Mouse (Mus musculus): Measurements from ENCODE around the gene B3galt4. TPM values are rescaled to one million over a fixed set of nuclear protein-coding genes. Genes with fewer than 3 reads are reported as not detected.

Gene B3galt4
- polyA plus RNA-seq, 1 experiment from 2014 or later: 6.5 TPM

DNA sequence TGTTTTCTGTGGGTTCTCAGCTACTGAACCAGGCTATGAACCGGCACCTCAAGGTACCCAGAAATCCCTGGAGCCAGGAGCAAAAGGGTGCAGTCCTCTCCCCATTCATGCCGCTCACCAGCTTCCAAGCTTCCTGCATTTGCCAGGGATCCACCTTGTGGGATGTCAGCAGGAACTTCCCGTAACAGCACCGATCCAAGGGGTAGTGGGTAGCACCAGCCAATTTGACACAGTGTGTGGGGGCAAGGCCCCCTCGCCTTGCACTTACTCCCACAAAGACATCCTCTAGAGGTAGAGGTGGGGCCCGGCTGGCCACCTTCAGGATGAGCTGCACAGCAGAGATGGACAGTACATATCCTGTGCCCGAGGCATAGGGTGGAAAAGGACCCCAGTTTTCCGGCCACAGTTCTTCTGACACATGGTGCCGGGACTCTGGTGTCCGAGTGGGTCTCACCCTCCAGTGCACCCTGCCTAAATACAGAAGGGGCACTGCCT is 1.1 kb downstream of the B3galt4 start:
- H3K9me3 ChIP-seq: no peaks in the 10 kb centered on the region
- peaks cover 93% of the 10 kb centered on the region for H3K36me3 ChIP-seq
- WGBS: 79% methylated on average over 10 of the region's 10 CpGs
- no peak for DNase-seq (ENCODE audit: low spot score)
- H3K27me3 ChIP-seq (ENCODE audit: insufficient read depth, poor library complexity, severe bottlenecking): no peaks in the 10 kb centered on the region
- H3K4me1 ChIP-seq (replicated peaks): peaks cover 52% of the 10 kb centered on the region
- H3K27ac ChIP-seq: peak overlapping the region; percentile 87
- peak overlapping the region; percentile 51 for H3K4me3 ChIP-seq

DNA sequence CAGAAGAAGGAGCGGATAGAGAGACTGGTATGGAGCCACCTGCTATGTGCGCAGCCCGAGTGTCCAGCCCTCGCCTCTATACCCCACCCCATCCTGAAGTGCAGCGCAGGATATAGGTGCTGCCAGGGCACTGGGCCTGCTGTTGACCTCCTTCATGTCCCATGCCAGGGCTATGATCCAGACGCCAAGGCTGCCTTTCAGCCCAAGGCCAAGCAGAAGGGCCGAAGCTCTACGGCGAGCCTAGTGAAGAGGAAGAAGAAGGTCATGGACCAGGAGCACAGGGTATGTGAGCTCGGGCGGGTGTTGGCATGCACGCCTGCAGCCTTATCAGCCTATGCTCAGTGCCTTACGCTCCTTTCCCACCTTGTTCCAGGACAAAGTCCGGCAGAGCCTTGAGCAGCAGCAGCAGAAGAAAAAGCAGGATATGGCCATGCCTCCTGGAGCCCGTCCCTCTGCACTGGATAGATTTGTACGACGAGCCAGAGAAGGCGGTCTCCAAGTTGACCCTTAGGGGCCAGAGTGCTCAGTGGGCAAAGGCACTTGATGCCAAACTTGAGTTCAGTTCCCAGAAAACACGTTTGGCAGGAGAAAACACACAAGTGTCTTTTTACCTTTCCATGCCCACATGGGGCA is 2.3 kb downstream of the B3galt4 start:
- Histone ChIP-seq H3K27me3 (ENCODE audit: insufficient read depth, poor library complexity, severe bottlenecking) (no peaks in the 10 kb centered on the region), H3K9me3 (no peaks in the 10 kb centered on the region), H3K36me3 (peaks cover 97% of the 10 kb centered on the region), H3K4me3 (no peak overlapping the region), H3K27ac (no peak overlapping the region), H3K4me1 (replicated peaks) (peaks cover 43% of the 10 kb centered on the region)
- DNase-seq (ENCODE audit: low spot score): no peak
- 93% methylated on average over 19 of the region's 19 CpGs for WGBS

DNA sequence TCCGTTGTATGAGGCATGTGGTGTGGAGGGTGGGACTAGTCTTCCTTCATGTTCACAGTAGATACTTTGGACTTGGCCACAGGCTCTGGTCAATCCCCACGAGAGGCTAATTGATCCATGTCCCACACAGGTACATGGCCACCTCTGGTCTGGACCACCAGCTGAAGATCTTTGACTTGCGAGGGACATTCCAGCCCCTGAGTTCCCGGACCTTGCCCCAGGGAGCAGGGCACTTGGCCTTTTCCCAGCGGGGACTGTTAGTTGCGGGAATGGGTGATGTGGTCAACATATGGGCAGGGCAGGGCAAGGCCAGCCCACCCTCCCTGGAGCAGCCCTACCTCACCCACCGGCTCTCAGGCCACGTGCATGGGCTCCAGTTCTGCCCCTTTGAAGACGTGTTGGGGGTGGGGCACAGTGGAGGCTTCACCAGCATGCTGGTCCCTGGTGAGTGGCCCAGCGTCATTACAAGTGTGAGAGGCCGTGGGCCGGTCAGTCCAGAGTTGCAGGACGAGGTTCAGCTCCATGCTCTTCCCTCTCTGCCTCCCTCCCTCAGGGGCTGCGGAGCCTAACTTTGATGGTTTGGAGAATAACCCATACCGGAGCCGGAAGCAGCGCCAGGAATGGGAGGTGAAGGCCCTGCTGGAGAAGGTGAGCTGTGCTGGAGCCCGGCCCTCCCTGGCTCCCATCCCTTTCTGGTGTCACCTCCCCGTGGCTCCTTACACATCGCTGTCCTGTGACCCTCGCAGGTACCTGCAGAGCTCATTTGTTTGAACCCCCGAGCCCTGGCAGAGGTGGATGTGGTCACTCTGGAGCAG is 3.0 kb downstream of the B3galt4 start:
- Histone ChIP-seq H3K27me3 (ENCODE audit: insufficient read depth, poor library complexity, severe bottlenecking) (no peaks in the 10 kb centered on the region), H3K36me3 (peaks cover 97% of the 10 kb centered on the region), H3K4me3 (no peak overlapping the region), H3K9me3 (no peaks in the 10 kb centered on the region), H3K27ac (no peak overlapping the region), H3K4me1 (replicated peaks) (peaks cover 36% of the 10 kb centered on the region)
- DNase-seq (ENCODE audit: low spot score): no peak
- 89% methylated on average over 22 of the region's 22 CpGs for WGBS

DNA sequence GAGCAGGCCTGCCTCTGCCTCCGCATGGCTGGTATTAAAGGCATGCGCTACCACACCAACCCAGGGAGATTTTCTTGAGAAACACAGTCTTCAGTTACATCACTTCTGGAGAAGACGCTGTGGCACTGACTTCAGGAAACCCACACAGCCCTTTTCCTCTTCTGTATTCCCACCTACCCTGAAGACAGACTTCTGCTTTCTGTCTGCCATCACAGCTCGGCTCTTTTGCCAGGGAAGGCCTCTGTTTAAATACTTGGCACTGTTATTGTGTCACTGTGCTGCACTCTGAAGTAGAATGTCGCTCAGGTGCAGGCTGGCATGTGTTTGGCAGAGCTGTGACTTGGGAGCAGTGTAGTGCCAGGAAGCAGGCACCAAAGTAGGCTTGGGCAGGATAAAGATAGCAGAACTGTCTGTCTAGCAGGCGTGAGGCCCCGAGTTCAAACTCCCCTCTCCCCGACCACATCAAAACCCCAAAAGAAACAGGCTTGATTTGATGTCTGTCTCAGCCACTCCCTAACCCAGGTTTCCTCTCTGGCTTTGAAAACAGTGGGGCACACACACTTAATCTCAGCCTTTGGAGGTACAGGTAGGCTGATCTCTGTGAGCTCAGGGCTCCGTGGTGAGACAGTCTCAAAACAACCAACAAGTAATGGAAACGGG is 3.7 kb downstream of the B3galt4 start:
- no peak for DNase-seq (ENCODE audit: low spot score)
- Histone ChIP-seq H3K36me3 (peaks cover 97% of the 10 kb centered on the region), H3K9me3 (no peaks in the 10 kb centered on the region), H3K27me3 (ENCODE audit: insufficient read depth, poor library complexity, severe bottlenecking) (no peaks in the 10 kb centered on the region), H3K4me3 (no peak overlapping the region), H3K4me1 (replicated peaks) (peaks cover 29% of the 10 kb centered on the region), H3K27ac (no peak overlapping the region)
- 92% methylated on average over 10 of the region's 10 CpGs for WGBS

DNA sequence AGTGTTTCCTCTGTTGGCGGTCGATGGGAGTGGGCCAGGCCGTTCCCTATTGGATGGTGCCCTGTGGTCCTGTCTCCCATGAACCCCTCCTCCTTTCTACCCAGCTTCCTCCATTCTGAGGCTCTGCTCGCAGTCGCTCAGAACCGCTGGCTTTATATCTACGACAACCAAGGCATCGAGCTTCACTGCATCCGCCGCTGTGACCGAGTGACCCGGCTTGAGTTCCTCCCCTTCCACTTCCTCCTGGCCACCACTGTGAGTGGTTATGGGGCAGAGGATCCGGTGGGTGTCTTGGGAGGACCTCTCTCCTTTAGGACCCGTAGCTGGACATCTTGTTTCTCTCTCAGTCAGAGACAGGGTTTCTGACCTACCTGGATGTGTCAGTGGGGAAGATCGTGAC is 7.8 kb downstream of the B3galt4 start:
- Histone ChIP-seq H3K27ac (no peak overlapping the region), H3K36me3 (peaks cover 77% of the 10 kb centered on the region), H3K27me3 (ENCODE audit: insufficient read depth, poor library complexity, severe bottlenecking) (no peaks in the 10 kb centered on the region), H3K4me3 (no peak overlapping the region; the same call in 1 of the 2 replicates), H3K9me3 (no peaks in the 10 kb centered on the region), H3K4me1 (replicated peaks) (peaks cover 26% of the 10 kb centered on the region)
- no peak for DNase-seq (ENCODE audit: low spot score)
- 94% methylated on average over 15 of the region's 15 CpGs for WGBS

DNA sequence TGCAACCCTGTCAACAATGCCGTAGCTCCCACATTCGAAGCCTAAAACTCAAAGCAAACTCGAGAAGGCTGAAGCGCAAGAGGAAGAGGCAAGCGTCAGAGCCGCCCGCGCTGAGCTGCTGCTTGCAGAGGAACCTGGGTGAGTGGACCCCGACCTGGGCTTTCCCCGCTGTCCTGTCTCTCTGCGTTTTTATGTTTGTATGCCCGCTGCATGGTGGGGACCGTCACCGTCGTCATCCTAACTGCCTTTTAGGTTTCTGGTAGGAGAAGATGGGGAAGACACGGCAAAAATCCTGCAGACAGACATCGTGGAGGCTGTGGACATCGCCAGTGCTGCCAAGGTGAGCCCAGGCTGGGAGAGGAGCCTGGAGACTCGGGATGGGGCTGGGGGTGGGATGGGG is 9.9 kb downstream of the B3galt4 start:
- peaks cover 26% of the 10 kb centered on the region for H3K4me1 ChIP-seq (replicated peaks)
- WGBS: 63% methylated on average over 19 of the region's 19 CpGs
- no peaks in the 10 kb centered on the region for H3K9me3 ChIP-seq
- DNase-seq (ENCODE audit: low spot score): no peak
- peak overlapping the region; percentile 72 for H3K4me3 ChIP-seq
- no peaks in the 10 kb centered on the region for H3K27me3 ChIP-seq (ENCODE audit: insufficient read depth, poor library complexity, severe bottlenecking)
- peaks cover 77% of the 10 kb centered on the region for H3K36me3 ChIP-seq
- no peak overlapping the region for H3K27ac ChIP-seq

DNA sequence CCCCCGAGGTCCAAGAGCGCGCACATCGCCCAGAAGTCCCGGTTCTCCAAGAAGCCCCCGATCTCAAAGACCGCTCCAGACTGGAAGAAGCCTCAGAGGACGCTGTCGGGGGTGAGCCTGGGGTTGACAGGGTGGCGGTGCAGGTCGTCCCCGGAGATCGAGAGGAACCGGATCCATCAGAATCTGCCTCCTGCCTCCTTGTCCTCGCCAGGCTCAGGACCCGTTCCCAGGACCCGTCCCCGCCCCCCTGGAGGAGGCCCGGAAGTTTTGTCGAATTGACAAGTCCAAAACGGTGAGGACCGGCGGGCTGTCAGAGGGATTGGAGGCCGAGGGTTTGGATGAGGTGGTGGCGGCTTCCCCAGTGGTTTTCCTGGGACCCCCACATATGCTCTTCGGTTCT is 10.3 kb downstream of the B3galt4 start:
- peaks cover 26% of the 10 kb centered on the region for H3K4me1 ChIP-seq (replicated peaks)
- WGBS: 3% methylated on average over 26 of the region's 26 CpGs
- H3K9me3 ChIP-seq: no peaks in the 10 kb centered on the region
- peak overlapping the region; percentile 72 for H3K4me3 ChIP-seq
- no peaks in the 10 kb centered on the region for H3K27me3 ChIP-seq (ENCODE audit: insufficient read depth, poor library complexity, severe bottlenecking)
- peak overlapping the region; percentile 89 for H3K27ac ChIP-seq
- no peak for DNase-seq (ENCODE audit: low spot score)
- peaks cover 77% of the 10 kb centered on the region for H3K36me3 ChIP-seq

DNA sequence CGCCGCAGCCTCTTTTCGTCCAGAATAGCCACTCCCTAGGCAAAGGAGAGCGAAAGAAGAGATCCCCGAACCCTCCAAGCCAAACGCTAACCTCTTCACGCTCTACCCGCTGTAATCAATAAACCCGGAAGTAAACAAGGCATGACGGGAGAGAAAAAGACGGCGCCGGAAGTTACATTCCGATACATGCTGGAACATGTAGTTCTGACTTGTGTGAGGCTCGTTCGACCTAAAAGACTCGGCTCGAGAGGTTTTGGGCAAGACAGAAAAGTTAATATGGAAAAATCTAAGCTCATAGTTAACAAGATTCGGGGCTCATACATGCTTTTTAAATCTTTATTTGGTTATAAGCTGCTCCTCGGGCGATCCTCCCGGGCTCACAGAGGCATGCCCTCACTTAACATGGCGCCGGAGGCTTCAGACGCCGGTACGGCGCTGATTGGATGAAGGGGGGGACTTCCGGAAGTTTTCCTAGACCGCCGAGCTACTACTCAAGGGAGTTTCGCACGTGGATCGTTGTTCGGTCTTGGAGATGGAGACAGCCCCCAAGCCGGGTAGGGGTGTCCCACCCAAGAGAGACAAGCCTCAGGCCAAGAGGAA is 11.0 kb downstream of the B3galt4 start, which contains the start of the genes Pfdn6 and Wdr46:
TSS of gene Pfdn6 (minus strand) at position 138 of the 600 bp plus-strand sequence.
TSS of gene Wdr46 (plus strand) at position 455 of the 600 bp plus-strand sequence.
- Histone ChIP-seq H3K27ac (peak within 1 kb of the TSS; percentile 89), H3K4me3 (peak within 1 kb of the TSS; percentile 72), H3K36me3 (peaks cover 77% of the 10 kb centered on the region), H3K9me3 (no peaks in the 10 kb centered on the region), H3K27me3 (ENCODE audit: insufficient read depth, poor library complexity, severe bottlenecking) (no peaks in the 10 kb centered on the region), H3K4me1 (replicated peaks) (peaks cover 26% of the 10 kb centered on the region)
- WGBS: under 1% methylated on average over 36 of the region's 36 CpGs
- DNase-seq (ENCODE audit: low spot score): peak; percentile 87

DNA sequence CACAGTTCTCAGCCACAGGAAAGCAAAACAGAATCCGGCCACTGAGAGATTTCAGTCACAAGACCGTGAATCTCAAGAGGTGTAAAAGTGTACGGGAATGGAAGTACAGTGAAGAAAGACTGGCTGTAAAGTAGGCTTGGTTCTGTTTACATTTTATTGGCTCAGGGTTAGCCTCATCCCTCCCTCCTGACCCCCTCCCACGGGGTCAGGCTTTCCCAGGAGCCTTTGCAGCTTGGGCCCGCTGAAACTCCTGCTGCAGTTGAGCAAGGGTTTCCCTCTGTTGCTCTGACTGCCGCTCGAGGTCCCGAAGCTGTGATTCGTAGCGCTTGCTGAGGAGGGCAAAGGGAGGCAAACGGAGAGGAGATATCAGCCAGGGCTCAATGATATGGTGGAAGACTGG is 12.5 kb downstream of the B3galt4 start:
- H3K9me3 ChIP-seq: no peaks in the 10 kb centered on the region
- H3K4me1 ChIP-seq (replicated peaks): peaks cover 26% of the 10 kb centered on the region
- H3K36me3 ChIP-seq: peaks cover 77% of the 10 kb centered on the region
- WGBS: 86% methylated on average over 11 of the region's 11 CpGs
- DNase-seq (ENCODE audit: low spot score): no peak
- peak overlapping the region; percentile 72 for H3K4me3 ChIP-seq
- H3K27ac ChIP-seq: no peak overlapping the region
- no peaks in the 10 kb centered on the region for H3K27me3 ChIP-seq (ENCODE audit: insufficient read depth, poor library complexity, severe bottlenecking)

DNA sequence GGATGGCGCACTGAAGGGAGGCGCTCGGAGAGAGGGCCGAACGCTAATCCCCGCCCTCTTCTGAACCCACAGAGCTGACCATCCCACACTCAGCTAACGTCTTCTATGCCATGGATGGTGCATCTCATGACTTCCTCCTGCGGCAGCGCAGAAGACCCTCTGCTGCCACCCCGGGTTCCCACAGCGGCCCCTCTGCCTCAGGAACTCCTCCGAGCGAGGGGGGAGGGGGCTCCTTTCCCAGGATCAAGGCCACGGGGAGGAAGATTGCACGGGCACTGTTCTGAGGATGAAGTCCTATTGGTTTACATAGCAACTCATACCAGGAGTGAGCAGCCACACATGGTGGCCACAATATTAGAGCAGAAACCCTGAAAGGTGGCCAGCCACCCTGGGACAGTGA is 14.3 kb downstream of the B3galt4 start:
- Histone ChIP-seq H3K27me3 (ENCODE audit: insufficient read depth, poor library complexity, severe bottlenecking) (no peaks in the 10 kb centered on the region), H3K36me3 (peaks cover 77% of the 10 kb centered on the region), H3K4me3 (no peak overlapping the region), H3K4me1 (replicated peaks) (peaks cover 29% of the 10 kb centered on the region), H3K27ac (no peak overlapping the region), H3K9me3 (no peaks in the 10 kb centered on the region)
- no peak for DNase-seq (ENCODE audit: low spot score)
- WGBS: 87% methylated on average over 15 of the region's 15 CpGs

DNA sequence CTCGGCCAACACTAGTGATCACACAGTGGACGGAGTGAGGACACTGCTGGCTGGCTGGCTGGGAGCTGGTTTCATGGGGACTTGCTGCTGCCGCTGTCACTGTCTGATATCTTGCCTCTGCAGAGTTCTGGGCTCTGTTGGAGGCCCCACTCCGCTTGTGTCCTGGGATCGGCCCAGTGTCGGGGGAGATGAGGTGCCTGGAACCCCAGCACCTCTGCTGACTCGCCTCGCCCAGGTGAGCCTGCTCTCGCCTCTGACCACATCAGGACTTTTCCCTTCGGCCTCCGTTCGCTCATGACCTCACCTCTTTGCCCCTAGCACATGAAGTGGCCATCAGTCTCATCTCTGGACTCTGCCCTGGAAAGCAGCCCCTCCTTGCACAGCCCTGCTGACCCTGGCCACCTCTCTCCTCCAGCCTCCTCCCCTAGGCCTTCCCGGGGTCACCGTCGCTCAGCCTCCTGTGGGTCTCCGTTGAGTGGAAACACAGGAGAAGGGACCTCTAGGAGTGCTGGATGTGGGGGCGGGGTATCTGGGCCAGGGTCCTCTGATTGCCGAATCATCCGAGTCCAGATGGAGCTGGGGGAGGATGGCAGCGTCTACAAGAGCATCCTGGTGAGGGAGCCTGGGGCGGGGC is 15.7 kb downstream of the B3galt4 start:
- peaks cover 73% of the 10 kb centered on the region for H3K36me3 ChIP-seq
- no peak for DNase-seq (ENCODE audit: low spot score)
- H3K9me3 ChIP-seq: no peaks in the 10 kb centered on the region
- H3K4me3 ChIP-seq: no peak overlapping the region
- no peak overlapping the region for H3K27ac ChIP-seq
- WGBS: 87% methylated on average over 21 of the region's 21 CpGs
- peaks cover 5% of the 10 kb centered on the region; the same call in 1 of the 2 replicates for H3K27me3 ChIP-seq (ENCODE audit: insufficient read depth, poor library complexity, severe bottlenecking)
- H3K4me1 ChIP-seq (replicated peaks): peaks cover 30% of the 10 kb centered on the region

DNA sequence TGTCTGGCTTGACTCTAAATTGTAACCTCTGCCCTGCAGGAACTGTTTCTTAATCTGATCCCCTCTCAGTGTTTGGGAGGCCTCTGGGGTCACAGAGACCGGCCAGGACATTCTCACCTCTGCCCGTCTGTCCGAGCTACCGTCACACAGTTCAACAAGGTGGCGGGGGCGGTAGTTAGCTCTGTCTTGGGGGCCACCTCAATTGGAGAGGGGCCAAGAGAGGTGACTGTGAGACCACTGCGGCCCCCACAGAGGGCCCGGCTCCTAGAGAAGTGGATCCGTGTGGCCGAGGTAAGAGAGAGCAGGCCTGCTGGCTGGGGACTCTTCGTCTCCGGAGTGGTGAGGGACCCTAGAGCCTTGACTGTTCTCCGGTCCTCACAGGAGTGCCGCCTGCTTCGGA is 18.3 kb downstream of the B3galt4 start:
- H3K4me3 ChIP-seq: peak overlapping the region; percentile 18
- no peaks in the 10 kb centered on the region for H3K9me3 ChIP-seq
- 90% methylated on average over 15 of the region's 15 CpGs for WGBS
- DNase-seq (ENCODE audit: low spot score): no peak
- H3K27ac ChIP-seq: no peak overlapping the region
- H3K36me3 ChIP-seq: peaks cover 60% of the 10 kb centered on the region
- peaks cover 5% of the 10 kb centered on the region; the same call in 1 of the 2 replicates for H3K27me3 ChIP-seq (ENCODE audit: insufficient read depth, poor library complexity, severe bottlenecking)
- H3K4me1 ChIP-seq (replicated peaks): peaks cover 38% of the 10 kb centered on the region

Data from hindbrain, embryonic 10.5 days (tissue).